In the genomic region with DNA sequence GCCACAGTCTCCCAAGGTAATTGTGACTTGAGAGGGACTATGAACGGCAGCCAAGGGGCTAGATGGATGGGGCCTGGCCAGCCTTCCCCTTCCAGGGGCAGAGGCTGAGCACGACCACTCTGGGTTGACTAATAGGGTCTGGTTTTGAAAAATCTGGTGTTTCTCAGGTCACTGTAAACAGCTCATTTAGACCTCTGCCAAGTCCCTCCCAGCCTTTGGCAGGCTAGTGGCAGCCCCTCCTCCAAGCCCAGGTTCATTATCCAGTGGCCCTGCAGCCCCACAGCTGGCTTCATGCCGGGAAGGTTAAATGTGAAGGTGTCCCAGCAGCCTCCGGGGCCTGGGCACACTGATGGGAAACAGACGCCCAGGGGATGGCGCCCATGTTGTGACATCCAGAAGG, we compare ENCODE assay signal across 9 mouse cellular contexts.
A peak's percentile ranks its signal among the peaks of the same experiment; 100 is the strongest.
DNase-seq lines count a peak whose midpoint lies in the region; ATAC-seq lines count a peak whose summit lies in the region.
"Had no signal": no experiment of that assay in that cellular context is flagged by ENCODE, and none has a peak within 500 bp of the region (broad histone marks: within the 10 kb centered on the region; RNA-seq: fewer than 3 reads in every experiment).

No protein-coding gene starts in this region.

- H3K36me3 ChIP-seq in heart, embryonic 10.5 days, result no peaks in the 10 kb centered on the region
- H3K36me3 ChIP-seq in hindbrain, embryonic 11.5 days (ENCODE audit: control insufficient read depth, insufficient read depth, low read length), result no peaks in the 10 kb centered on the region
- H3K36me3 ChIP-seq in midbrain, embryonic 11.5 days (ENCODE audit: control insufficient read depth, insufficient read depth, low read length), result no peaks in the 10 kb centered on the region

- no peak overlapping the region; the same call in 1 of the 2 replicates for H3K27ac ChIP-seq in heart, embryonic 10.5 days
- peak overlapping the region; percentile 1; the same call in 1 of the 2 replicates for H3K27ac ChIP-seq in hindbrain, embryonic 11.5 days (ENCODE audit: low read depth, low read length)
- H3K27ac ChIP-seq in midbrain, embryonic 11.5 days (ENCODE audit: low read depth, low read length), result 0 out of 2 replicates have a peak overlapping the region, but pooled peaks have one; percentile 32
- H3K27ac ChIP-seq: liver, embryonic 14.5 days had no signal

- no peak overlapping the region for H3K4me2 ChIP-seq in hindbrain, embryonic 11.5 days (replicated peaks; ENCODE audit: low read depth, low read length)
- H3K4me2 ChIP-seq in midbrain, embryonic 11.5 days, result no peak overlapping the region

- peak; percentile 60 for ATAC-seq in hindbrain, embryonic 11.5 days (ENCODE audit: low FRiP score)
- ATAC-seq in midbrain, embryonic 11.5 days (ENCODE audit: low FRiP score), result peak; percentile 20; the same call in 1 of the 2 replicates

- WGBS in heart, embryonic 10.5 days, result 35% methylated on average over 6 of the region's 6 CpGs
- WGBS in hindbrain, embryonic 11.5 days, result 30% methylated on average over 6 of the region's 6 CpGs
- 49% methylated on average over 6 of the region's 6 CpGs for WGBS in midbrain, embryonic 11.5 days

- H3K9ac ChIP-seq in hindbrain, embryonic 11.5 days (ENCODE audit: low read depth, low read length), result no peak overlapping the region
- no peak overlapping the region for H3K9ac ChIP-seq in midbrain, embryonic 11.5 days (ENCODE audit: low read length)
- H3K9ac ChIP-seq: liver, embryonic 14.5 days had no signal

- H3K27me3 ChIP-seq in heart, embryonic 10.5 days (ENCODE audit: insufficient read depth, poor library complexity, severe bottlenecking), result peaks cover 3% of the 10 kb centered on the region; the same call in 1 of the 2 replicates
- H3K27me3 ChIP-seq in hindbrain, embryonic 11.5 days (ENCODE audit: control insufficient read depth, insufficient read depth, low read length), result no peaks in the 10 kb centered on the region
- no peaks in the 10 kb centered on the region for H3K27me3 ChIP-seq in midbrain, embryonic 11.5 days (ENCODE audit: control insufficient read depth, insufficient read depth, low read length)

- no peak overlapping the region for H3K4me3 ChIP-seq in heart, embryonic 10.5 days
- no peak overlapping the region for H3K4me3 ChIP-seq in hindbrain, embryonic 11.5 days (ENCODE audit: low read depth, low read length)
- H3K4me3 ChIP-seq in midbrain, embryonic 11.5 days (ENCODE audit: low read depth, low read length), result no peak overlapping the region

- no peaks in the 10 kb centered on the region for H3K9me3 ChIP-seq in heart, embryonic 10.5 days
- H3K9me3 ChIP-seq in hindbrain, embryonic 11.5 days (ENCODE audit: control insufficient read depth, low read length), result no peaks in the 10 kb centered on the region
- no peaks in the 10 kb centered on the region for H3K9me3 ChIP-seq in midbrain, embryonic 11.5 days (ENCODE audit: control insufficient read depth, low read length)

- peaks cover 12% of the 10 kb centered on the region; the same call in 1 of the 2 replicates for H3K4me1 ChIP-seq in heart, embryonic 10.5 days
- peaks cover 5% of the 10 kb centered on the region for H3K4me1 ChIP-seq in hindbrain, embryonic 11.5 days (replicated peaks; ENCODE audit: control insufficient read depth, insufficient read depth, low read length)
- peaks cover 9% of the 10 kb centered on the region; the same call in 1 of the 2 replicates for H3K4me1 ChIP-seq in midbrain, embryonic 11.5 days (ENCODE audit: control insufficient read depth, insufficient read depth, low read length)

- DNase-seq in heart, adult 11 months, result peak; percentile 95
- no peak for DNase-seq in heart, embryonic 10.5 days (ENCODE audit: low spot score)
- DNase-seq in adrenal gland, postnatal 14 days, result peak; percentile 85
- DNase-seq in hindbrain, embryonic 11.5 days (ENCODE audit: low spot score), result peak; percentile 47
- DNase-seq in midbrain, embryonic 11.5 days (ENCODE audit: low spot score, missing footprints), result peak; percentile 84
- DNase-seq in thymus, postnatal 4 days, result no peak
- no peak for DNase-seq in left cerebral cortex, adult 9 months (ENCODE audit: low spot score in 2 of 2)
- no peak for DNase-seq in thymus, postnatal 25 days

Comparison
In these comparisons a context has a peak if more than half of its experiments do, and no peak if none do; other contexts are left out.
1. DNase-seq: peak in heart, adult 11 months (single experiment), adrenal gland, postnatal 14 days (single experiment), hindbrain, embryonic 11.5 days (single experiment) and midbrain, embryonic 11.5 days (single experiment); none in heart, embryonic 10.5 days (single experiment), thymus, postnatal 4 days (single experiment), left cerebral cortex, adult 9 months (0 of 2) and thymus, postnatal 25 days (single experiment).